Comparison of ENCODE assay signal across 21 mouse cellular contexts in genomic region chr11:29248386-29248785, GRCm38 (mm10).
"Had no signal": no experiment of that assay in that cellular context is flagged by ENCODE, and none has a peak within 500 bp of the region (broad histone marks: within the 10 kb centered on the region; RNA-seq: fewer than 3 reads in every experiment).

No protein-coding gene starts in this region.

- H3K27ac ChIP-seq: embryonic facial prominence, embryonic 12.5 days; embryonic facial prominence, embryonic 13.5 days; embryonic facial prominence, embryonic 15.5 days; forebrain, embryonic 12.5 days; forebrain, embryonic 13.5 days; heart, adult 2 months had no signal

- H3K9me3 ChIP-seq: embryonic facial prominence, embryonic 10.5 days; embryonic facial prominence, embryonic 12.5 days; embryonic facial prominence, embryonic 15.5 days; forebrain, embryonic 10.5 days; forebrain, embryonic 12.5 days; forebrain, embryonic 13.5 days; forebrain, embryonic 15.5 days had no signal

- H3K4me3 ChIP-seq: heart, adult 2 months had no signal

- DNase-seq: cerebellum, adult 2 months; cerebellum, adult 8-10 months; cerebellum, adult 9-10 months; cerebellum, adult 9-11 months; cerebellum, postnatal 36 days; forebrain, postnatal 0 days; gastrocnemius, adult 2 months; gastrocnemius, postnatal 10 days; gastrocnemius, postnatal 14 days; gastrocnemius, postnatal 25 days; gastrocnemius, postnatal 36 days; heart, adult 18-20 months; heart, adult 2 months had no signal

- H3K36me3 ChIP-seq: embryonic facial prominence, embryonic 15.5 days had no signal

- H3K27me3 ChIP-seq: embryonic facial prominence, embryonic 12.5 days; embryonic facial prominence, embryonic 13.5 days; embryonic facial prominence, embryonic 15.5 days; forebrain, embryonic 12.5 days; forebrain, embryonic 13.5 days; forebrain, embryonic 15.5 days had no signal
